Mouse (Mus musculus): ENCODE measurements around the gene Lenep. TPM values are rescaled to one million over a fixed set of nuclear protein-coding genes. Genes with fewer than 3 reads are reported as not detected.

Gene Lenep
- polyA plus RNA-seq, 1 experiment from 2014 or later = not detected

DNA sequence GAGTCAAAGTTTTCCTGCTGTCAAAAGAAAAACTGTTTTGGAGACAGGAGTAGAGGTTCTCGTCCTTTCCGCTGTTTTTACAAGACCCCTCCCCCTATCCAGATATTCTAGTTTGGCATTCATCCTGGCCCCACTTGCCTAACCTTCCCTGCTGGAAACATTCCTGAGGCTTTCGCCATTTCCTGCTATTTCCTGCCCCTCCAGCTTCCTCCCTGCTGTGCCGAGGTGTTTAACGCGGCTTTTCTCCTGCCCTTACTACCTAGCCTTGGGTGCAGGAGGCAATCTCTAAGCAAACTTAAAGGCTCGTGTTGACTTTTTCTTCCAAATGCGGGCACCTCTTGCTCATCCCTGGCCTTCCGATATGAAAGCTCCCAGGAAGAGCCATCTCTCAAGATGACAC, 17.0 kb upstream of the Lenep start:
- no peaks in the 10 kb centered on the region for H3K27me3 ChIP-seq
- H3K4me3 ChIP-seq (replicated peaks) = peak overlapping the region; percentile 60
- peak overlapping the region; percentile 97 for H3K27ac ChIP-seq
- no peaks in the 10 kb centered on the region for H3K9me3 ChIP-seq
- ATAC-seq (ENCODE audit: insufficient number of reproducible peaks, insufficient read depth, low FRiP score, low TSS enrichment, low read depth) = no peak
- 1% methylated on average over 9 of the region's 9 CpGs for WGBS
- H3K9ac ChIP-seq (replicated peaks) = peak overlapping the region; percentile 62
- peaks cover 48% of the 10 kb centered on the region for H3K4me1 ChIP-seq (replicated peaks)
- H3K36me3 ChIP-seq = peaks cover 43% of the 10 kb centered on the region
- H3K4me2 ChIP-seq = peak overlapping the region; percentile 80

DNA sequence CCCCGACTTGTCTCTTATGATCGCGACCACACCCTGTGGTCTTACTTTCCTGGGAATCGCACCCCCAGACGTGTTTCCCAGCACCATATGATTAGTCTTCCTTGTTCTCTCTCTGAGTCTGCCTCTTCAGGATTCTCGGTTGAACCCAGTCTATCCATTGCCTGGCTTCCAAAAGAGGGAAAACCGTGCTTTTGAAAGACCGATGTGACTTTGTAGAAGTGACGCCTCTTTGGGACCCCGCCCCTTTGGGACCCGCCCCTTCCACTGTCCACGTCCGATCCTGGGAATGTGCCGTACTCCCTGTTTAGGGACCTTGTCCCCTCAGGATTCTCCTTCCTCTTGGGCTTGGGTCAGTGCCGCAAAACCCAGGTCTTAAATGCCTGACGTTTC, 16.3 kb upstream of the Lenep start:
- H3K4me2 ChIP-seq = peak overlapping the region; percentile 80
- no peaks in the 10 kb centered on the region for H3K9me3 ChIP-seq
- peak overlapping the region; percentile 97 for H3K27ac ChIP-seq
- peaks cover 48% of the 10 kb centered on the region for H3K4me1 ChIP-seq (replicated peaks)
- ATAC-seq (ENCODE audit: insufficient number of reproducible peaks, insufficient read depth, low FRiP score, low TSS enrichment, low read depth) = 0 out of 2 replicates have a peak, but pooled peaks have one; percentile 4
- H3K4me3 ChIP-seq (replicated peaks) = peak overlapping the region; percentile 60
- peaks cover 43% of the 10 kb centered on the region for H3K36me3 ChIP-seq
- no peaks in the 10 kb centered on the region for H3K27me3 ChIP-seq
- H3K9ac ChIP-seq (replicated peaks) = peak overlapping the region; percentile 62
- 1% methylated on average over 16 of the region's 16 CpGs for WGBS

DNA sequence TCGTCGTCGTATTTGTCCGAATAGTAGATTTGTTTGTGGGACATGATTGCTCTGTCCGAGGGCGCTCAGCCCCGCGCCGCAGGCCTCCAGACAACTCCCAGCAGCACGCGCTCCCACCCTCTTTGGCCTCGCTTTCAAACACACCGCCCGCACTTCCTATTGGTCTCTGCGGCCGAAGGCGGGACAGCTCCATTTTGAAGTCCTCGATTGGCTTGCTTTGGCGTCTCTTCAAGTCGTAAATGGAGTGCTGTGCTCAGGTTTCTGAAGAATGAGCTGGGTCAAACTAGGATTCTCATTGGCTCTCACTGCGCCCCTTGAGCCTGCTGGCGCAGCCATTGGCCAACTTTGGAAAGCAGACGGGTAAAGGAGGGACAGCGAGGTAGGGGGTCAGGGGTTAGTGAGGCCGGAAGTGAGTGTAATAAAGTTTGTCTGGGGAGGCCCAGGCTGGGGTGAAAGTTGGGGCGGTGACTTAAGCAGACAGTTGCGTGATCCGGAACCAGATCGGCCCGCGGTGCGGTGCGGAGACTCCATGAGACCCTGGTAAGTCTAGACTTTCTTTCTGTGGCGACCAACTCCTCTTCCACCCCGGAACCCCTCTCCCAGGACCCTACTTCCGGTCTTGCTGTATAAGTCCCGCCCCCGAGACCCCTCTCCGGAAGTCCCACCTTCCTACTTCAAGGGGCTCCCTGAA, 15.7 kb upstream of the Lenep start, which contains the start of the genes Cks1b and Shc1:
Gene Cks1b (minus strand): TSS at position 214 of the 691 bp plus-strand sequence.
Gene Shc1 (plus strand): TSS at position 274 of the 691 bp plus-strand sequence.
- H3K9me3 ChIP-seq = no peaks in the 10 kb centered on the region

DNA sequence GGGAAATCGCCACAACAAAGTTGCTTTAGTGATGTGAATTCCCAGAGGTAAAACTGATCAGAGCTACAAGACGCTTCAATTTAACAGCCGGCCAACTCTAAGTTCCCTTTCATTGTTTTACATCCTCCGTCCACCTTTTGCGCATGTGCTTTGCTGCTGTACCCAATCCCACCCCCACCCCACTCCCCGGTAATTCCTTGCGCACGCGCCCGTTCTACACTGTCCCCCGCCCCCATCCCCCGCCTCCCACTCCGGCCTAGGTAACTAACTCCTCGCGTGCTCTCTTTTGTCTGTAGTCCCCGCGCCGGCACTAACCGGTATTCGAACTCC, 15.2 kb upstream of the Lenep start:
- peak overlapping the region; percentile 97 for H3K27ac ChIP-seq
- H3K36me3 ChIP-seq = peaks cover 39% of the 10 kb centered on the region
- no peaks in the 10 kb centered on the region for H3K27me3 ChIP-seq
- peak overlapping the region; percentile 60 for H3K4me3 ChIP-seq (replicated peaks)
- H3K4me1 ChIP-seq (replicated peaks) = peaks cover 42% of the 10 kb centered on the region
- peak; percentile 53 for ATAC-seq (ENCODE audit: insufficient number of reproducible peaks, insufficient read depth, low FRiP score, low TSS enrichment, low read depth)
- peak overlapping the region; percentile 80 for H3K4me2 ChIP-seq
- WGBS = 0% methylated on average over 20 of the region's 20 CpGs
- no peaks in the 10 kb centered on the region for H3K9me3 ChIP-seq
- H3K9ac ChIP-seq (replicated peaks) = peak overlapping the region; percentile 66

More for the DNA sequence above, 15.7 kb upstream of the Lenep start, which contains the start of the genes Cks1b and Shc1:
- ATAC-seq (ENCODE audit: insufficient number of reproducible peaks, insufficient read depth, low FRiP score, low TSS enrichment, low read depth) = peak; percentile 95
- under 1% methylated on average over 39 of the region's 39 CpGs for WGBS
- Histone ChIP-seq H3K4me3 (replicated peaks) (peak within 1 kb of the TSS; percentile 60), H3K27ac (peak within 1 kb of the TSS; percentile 97), H3K27me3 (no peaks in the 10 kb centered on the region), H3K4me2 (peak within 1 kb of the TSS; percentile 80), H3K9ac (replicated peaks) (peak within 1 kb of the TSS; percentile 66), H3K4me1 (replicated peaks) (peaks cover 47% of the 10 kb centered on the region), H3K36me3 (peaks cover 40% of the 10 kb centered on the region)

- 38% methylated on average over 2 of the region's 2 CpGs for WGBS
Observed at GRCm38 (mm10) chr3:89417131-89417530, 14.5 kb upstream of the Lenep start.

DNA sequence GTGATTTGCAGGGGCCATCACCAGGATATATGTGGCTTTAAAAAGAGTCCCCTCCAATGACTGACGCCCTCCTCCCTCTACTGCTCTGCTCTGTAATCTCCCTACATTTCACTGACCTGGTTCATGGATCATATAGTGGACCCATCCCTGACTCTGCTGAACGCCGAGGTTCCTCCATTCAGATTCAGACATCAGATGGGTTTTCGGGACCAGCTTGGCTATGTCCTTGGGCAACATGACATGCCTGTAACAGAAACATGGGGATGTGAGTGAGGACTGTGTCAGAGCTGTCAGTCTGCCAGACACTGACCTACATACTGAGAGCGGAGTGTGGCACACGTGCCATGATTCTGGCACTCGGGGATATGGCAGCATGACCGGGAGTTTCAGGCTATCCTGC, 13.6 kb upstream of the Lenep start:
- no peaks in the 10 kb centered on the region for H3K27me3 ChIP-seq
- H3K36me3 ChIP-seq = peaks cover 36% of the 10 kb centered on the region
- no peak for ATAC-seq (ENCODE audit: insufficient number of reproducible peaks, insufficient read depth, low FRiP score, low TSS enrichment, low read depth)
- no peak overlapping the region for H3K9ac ChIP-seq (replicated peaks)
- H3K4me2 ChIP-seq = peak overlapping the region; percentile 80
- WGBS = 98% methylated on average over 8 of the region's 8 CpGs
- H3K4me1 ChIP-seq (replicated peaks) = peaks cover 27% of the 10 kb centered on the region
- H3K27ac ChIP-seq = no peak overlapping the region
- H3K9me3 ChIP-seq = no peaks in the 10 kb centered on the region
- 0 out of 2 replicates have a peak overlapping the region, but pooled peaks have one; percentile 60 for H3K4me3 ChIP-seq (replicated peaks)

More at GRCm38 (mm10) chr3:89417131-89417530, 14.5 kb upstream of the Lenep start:
- peaks cover 35% of the 10 kb centered on the region for H3K4me1 ChIP-seq (replicated peaks)
- H3K4me2 ChIP-seq = peak overlapping the region; percentile 80
- H3K4me3 ChIP-seq (replicated peaks) = peak overlapping the region; percentile 60
- H3K9me3 ChIP-seq = no peaks in the 10 kb centered on the region
- no peaks in the 10 kb centered on the region for H3K27me3 ChIP-seq
- H3K9ac ChIP-seq (replicated peaks) = peak overlapping the region; percentile 66
- H3K27ac ChIP-seq = peak overlapping the region; percentile 97
- peaks cover 36% of the 10 kb centered on the region for H3K36me3 ChIP-seq
- ATAC-seq (ENCODE audit: insufficient number of reproducible peaks, insufficient read depth, low FRiP score, low TSS enrichment, low read depth) = no peak

GRCm38 (mm10) chr3:89411490-89412393, 9.1 kb upstream of the Lenep start, which contains the start of gene Flad1:
Flad1 (minus strand) TSS chr3:89411870.
- no peaks in the 10 kb centered on the region for H3K27me3 ChIP-seq
- WGBS = 8% methylated on average over 28 of the region's 28 CpGs
- H3K36me3 ChIP-seq = peaks cover 56% of the 10 kb centered on the region
- peak within 1 kb of the TSS; percentile 53 for H3K9ac ChIP-seq (replicated peaks)
- peaks cover 13% of the 10 kb centered on the region for H3K4me1 ChIP-seq (replicated peaks)
- H3K4me3 ChIP-seq (replicated peaks) = peak within 1 kb of the TSS; percentile 55
- H3K4me2 ChIP-seq = peak within 1 kb of the TSS; percentile 68
- H3K9me3 ChIP-seq = no peaks in the 10 kb centered on the region
- peak; percentile 99 for ATAC-seq (ENCODE audit: insufficient number of reproducible peaks, insufficient read depth, low FRiP score, low TSS enrichment, low read depth)
- H3K27ac ChIP-seq = peak within 1 kb of the TSS; percentile 45; the same call in 1 of the 2 replicates

DNA sequence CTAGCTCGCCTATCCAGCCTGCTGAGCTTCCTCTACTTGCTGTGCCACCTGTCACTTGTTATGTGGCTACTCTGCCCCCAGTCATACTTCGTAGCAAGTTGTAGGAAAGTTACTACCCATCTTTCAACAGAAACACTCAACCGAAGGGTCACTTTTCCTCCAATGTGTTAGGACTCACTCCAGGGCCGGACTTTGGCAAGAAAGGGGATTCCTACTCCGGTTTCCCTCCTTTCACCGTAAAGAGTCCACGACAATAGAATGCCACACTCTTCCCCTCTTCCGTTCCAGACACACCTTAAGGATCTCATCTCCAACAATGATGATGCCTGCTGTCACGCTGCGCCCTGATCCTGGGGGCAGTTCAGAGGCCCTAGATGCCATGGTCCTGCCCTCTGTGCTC, 8.3 kb upstream of the Lenep start:
- peaks cover 6% of the 10 kb centered on the region for H3K4me1 ChIP-seq (replicated peaks)
- peak overlapping the region; percentile 53 for H3K9ac ChIP-seq (replicated peaks)
- peaks cover 49% of the 10 kb centered on the region for H3K36me3 ChIP-seq
- ATAC-seq (ENCODE audit: insufficient number of reproducible peaks, insufficient read depth, low FRiP score, low TSS enrichment, low read depth) = no peak
- H3K9me3 ChIP-seq = no peaks in the 10 kb centered on the region
- no peaks in the 10 kb centered on the region for H3K27me3 ChIP-seq
- H3K4me2 ChIP-seq = peak overlapping the region; percentile 68
- H3K27ac ChIP-seq = no peak overlapping the region
- 78% methylated on average over 10 of the region's 10 CpGs for WGBS
- peak overlapping the region; percentile 55 for H3K4me3 ChIP-seq (replicated peaks)

GRCm38 (mm10) chr3:89409701-89410100, 7.1 kb upstream of the Lenep start:
- H3K9ac ChIP-seq (replicated peaks) = no peak overlapping the region
- H3K4me1 ChIP-seq (replicated peaks) = peaks cover 6% of the 10 kb centered on the region
- WGBS = 95% methylated on average over 3 of the region's 3 CpGs
- no peaks in the 10 kb centered on the region for H3K9me3 ChIP-seq
- no peaks in the 10 kb centered on the region for H3K27me3 ChIP-seq
- no peak overlapping the region for H3K27ac ChIP-seq
- H3K4me3 ChIP-seq (replicated peaks) = no peak overlapping the region
- H3K4me2 ChIP-seq = no peak overlapping the region
- ATAC-seq (ENCODE audit: insufficient number of reproducible peaks, insufficient read depth, low FRiP score, low TSS enrichment, low read depth) = no peak
- peaks cover 43% of the 10 kb centered on the region for H3K36me3 ChIP-seq

- no peaks in the 10 kb centered on the region for H3K9me3 ChIP-seq
- H3K4me2 ChIP-seq = no peak overlapping the region
- H3K36me3 ChIP-seq = peaks cover 44% of the 10 kb centered on the region
- WGBS = 58% methylated on average over 16 of the region's 16 CpGs
- no peaks in the 10 kb centered on the region for H3K27me3 ChIP-seq
- no peak overlapping the region; the same call in 1 of the 2 replicates for H3K9ac ChIP-seq (replicated peaks)
- no peak for ATAC-seq (ENCODE audit: insufficient number of reproducible peaks, insufficient read depth, low FRiP score, low TSS enrichment, low read depth)
- no peak overlapping the region for H3K27ac ChIP-seq
- H3K4me1 ChIP-seq (replicated peaks) = peaks cover 6% of the 10 kb centered on the region
- no peak overlapping the region for H3K4me3 ChIP-seq (replicated peaks)
Observed at GRCm38 (mm10) chr3:89408448-89408847, 5.9 kb upstream of the Lenep start.

- Histone ChIP-seq H3K4me2 (no peak overlapping the region), H3K27ac (no peak overlapping the region), H3K4me3 (replicated peaks) (no peak overlapping the region), H3K4me1 (replicated peaks) (peaks cover 6% of the 10 kb centered on the region), H3K27me3 (no peaks in the 10 kb centered on the region), H3K9ac (replicated peaks) (no peak overlapping the region), H3K36me3 (peaks cover 54% of the 10 kb centered on the region), H3K9me3 (no peaks in the 10 kb centered on the region)
- WGBS = 86% methylated on average over 6 of the region's 6 CpGs
- no peak for ATAC-seq (ENCODE audit: insufficient number of reproducible peaks, insufficient read depth, low FRiP score, low TSS enrichment, low read depth)
Observed at GRCm38 (mm10) chr3:89406887-89407286, 4.3 kb upstream of the Lenep start.

Data from limb, embryonic 12.5 days (tissue).